Mouse (Mus musculus) ES-E14 (cell line): ENCODE data around the gene Iqschfp.

Experiments
- CHD2 ChIP-seq: IDR thresholded peaks from 2 replicates; pipeline ENCODE4 v1.6.1; 2014; ENCODE audit warnings: mild to moderate bottlenecking, low read depth, low read length, inconsistent platforms
- HCFC1 ChIP-seq: IDR thresholded peaks from 2 replicates; pipeline ENCODE4 v1.6.1; 2012; ENCODE audit warnings: low read length, inconsistent platforms, borderline replicate concordance; ENCODE audit not compliant: insufficient read depth
- MAFK ChIP-seq: IDR thresholded peaks from 2 replicates; pipeline ENCODE4 v1.6.1; 2014; ENCODE audit warnings: mild to moderate bottlenecking, low read depth, low read length, inconsistent platforms; ENCODE audit not compliant: insufficient read depth
- ZC3H11A ChIP-seq: IDR thresholded peaks from 2 replicates; pipeline ENCODE4 v1.6.1; 2012; ENCODE audit warnings: low read depth, mild to moderate bottlenecking, inconsistent platforms, low read length, borderline replicate concordance
- ZNF384 ChIP-seq: IDR thresholded peaks from 2 replicates; pipeline ENCODE4 v1.6.1; 2012; ENCODE audit warnings: low read depth, low read length, inconsistent platforms

- TF ChIP-seq CHD2 (no peak), MAFK (no peak), ZNF384 (no peak), HCFC1 (no peak), ZC3H11A (no peak)
Observed at GRCm38 (mm10) chr3:68243239-68243638, 351.2 kb downstream of the Iqschfp start.
